Mouse (Mus musculus): Measurements from ENCODE around the gene Cpm. TPM values are rescaled to one million over a fixed set of nuclear protein-coding genes. Genes with fewer than 3 reads are reported as not detected.

Gene Cpm
- total and polyA plus RNA-seq, 3 experiments = 2.8 to 4.0 (median 3.5) TPM

GRCm38 (mm10) chr10:117592306-117593040 is 36.8 kb upstream of the Cpm start:
- intact Hi-C loops (cut with DNase I) = no loop called here
- no peaks in the 10 kb centered on the region for H3K27me3 ChIP-seq (ENCODE audit: control insufficient read depth, insufficient read depth, low read length)
- no peaks in the 10 kb centered on the region for H3K36me3 ChIP-seq (ENCODE audit: control insufficient read depth, insufficient read depth, low read length)
- TF ChIP-seq POLR2A (IDR thresholded peaks at IDR 0.05; ENCODE audit: insufficient read depth, low read depth, low read length) (no peak), EP300 (IDR thresholded peaks at IDR 0.05; ENCODE audit: insufficient read depth, low read depth, low read length) (no peak), CTCF (IDR thresholded peaks at IDR 0.05) (no peak)
- no peak overlapping the region for H3K9ac ChIP-seq (ENCODE audit: low read depth, low read length)
- no peaks in the 10 kb centered on the region for H3K79me2 ChIP-seq (replicated peaks; ENCODE audit: control insufficient read depth, insufficient read depth, low read length)
- 67% methylated on average over 7 of the region's 7 CpGs for WGBS
- H3K4me3 ChIP-seq = no peak overlapping the region
- H3K27ac ChIP-seq = no peak overlapping the region
- no peak for DNase-seq
- no peaks in the 10 kb centered on the region for H3K4me1 ChIP-seq (ENCODE audit: control insufficient read depth, insufficient read depth, low read length)

GRCm38 (mm10) chr10:117593041-117593570 is 36.2 kb upstream of the Cpm start:
- H3K4me1 ChIP-seq (ENCODE audit: control insufficient read depth, insufficient read depth, low read length) = no peaks in the 10 kb centered on the region
- TF ChIP-seq CTCF (IDR thresholded peaks at IDR 0.05) (no peak), EP300 (IDR thresholded peaks at IDR 0.05; ENCODE audit: insufficient read depth, low read depth, low read length) (no peak), POLR2A (IDR thresholded peaks at IDR 0.05; ENCODE audit: insufficient read depth, low read depth, low read length) (no peak)
- no peak overlapping the region for H3K9ac ChIP-seq (ENCODE audit: low read depth, low read length)
- 93% methylated on average over 5 of the region's 5 CpGs for WGBS
- H3K79me2 ChIP-seq (replicated peaks; ENCODE audit: control insufficient read depth, insufficient read depth, low read length) = no peaks in the 10 kb centered on the region
- no peaks in the 10 kb centered on the region for H3K27me3 ChIP-seq (ENCODE audit: control insufficient read depth, insufficient read depth, low read length)
- no peak for DNase-seq
- intact Hi-C loops (cut with DNase I) = no loop called here
- H3K36me3 ChIP-seq (ENCODE audit: control insufficient read depth, insufficient read depth, low read length) = no peaks in the 10 kb centered on the region
- no peak overlapping the region for H3K27ac ChIP-seq
- H3K4me3 ChIP-seq = no peak overlapping the region

DNA sequence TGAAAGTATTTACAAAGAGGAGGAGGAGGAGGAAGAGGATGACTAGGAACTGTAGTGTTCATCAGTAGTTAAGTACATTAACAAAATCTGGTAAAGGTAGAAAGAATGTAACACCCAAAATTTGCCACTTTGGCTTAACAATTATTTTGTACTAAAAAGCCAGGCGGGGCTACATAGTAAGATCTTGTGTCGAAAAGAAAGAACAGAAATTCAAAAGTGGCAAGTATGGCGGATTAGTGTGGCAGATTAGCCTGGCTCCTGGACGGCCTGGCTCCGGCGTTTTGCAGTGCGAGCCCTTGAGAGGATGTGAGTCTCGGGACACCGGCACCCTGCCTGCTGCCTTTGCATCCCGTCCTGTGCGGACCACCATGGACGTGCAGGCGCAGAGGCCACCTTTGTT is 35.4 kb upstream of the Cpm start:
- no peaks in the 10 kb centered on the region for H3K79me2 ChIP-seq (replicated peaks; ENCODE audit: control insufficient read depth, insufficient read depth, low read length)
- H3K4me3 ChIP-seq = no peak overlapping the region
- H3K9ac ChIP-seq (ENCODE audit: low read depth, low read length) = no peak overlapping the region
- WGBS = 91% methylated on average over 13 of the region's 13 CpGs
- no peaks in the 10 kb centered on the region for H3K4me1 ChIP-seq (ENCODE audit: control insufficient read depth, insufficient read depth, low read length)
- no peaks in the 10 kb centered on the region for H3K27me3 ChIP-seq (ENCODE audit: control insufficient read depth, insufficient read depth, low read length)
- no peak overlapping the region for H3K27ac ChIP-seq
- TF ChIP-seq CTCF (IDR thresholded peaks at IDR 0.05) (no peak), EP300 (IDR thresholded peaks at IDR 0.05; ENCODE audit: insufficient read depth, low read depth, low read length) (no peak), POLR2A (IDR thresholded peaks at IDR 0.05; ENCODE audit: insufficient read depth, low read depth, low read length) (no peak)
- intact Hi-C loops (cut with DNase I) = no loop called here
- no peaks in the 10 kb centered on the region for H3K36me3 ChIP-seq (ENCODE audit: control insufficient read depth, insufficient read depth, low read length)
- no peak for DNase-seq

GRCm38 (mm10) chr10:117594291-117594850 is 34.9 kb upstream of the Cpm start:
- DNase-seq = no peak
- Histone ChIP-seq H3K4me1 (ENCODE audit: control insufficient read depth, insufficient read depth, low read length) (no peaks in the 10 kb centered on the region), H3K79me2 (replicated peaks; ENCODE audit: control insufficient read depth, insufficient read depth, low read length) (no peaks in the 10 kb centered on the region), H3K4me3 (no peak overlapping the region), H3K9ac (ENCODE audit: low read depth, low read length) (no peak overlapping the region), H3K27me3 (ENCODE audit: control insufficient read depth, insufficient read depth, low read length) (no peaks in the 10 kb centered on the region), H3K36me3 (ENCODE audit: control insufficient read depth, insufficient read depth, low read length) (no peaks in the 10 kb centered on the region), H3K27ac (no peak overlapping the region)
- intact Hi-C loops (cut with DNase I) = no loop called here
- 87% methylated on average over 17 of the region's 17 CpGs for WGBS
- TF ChIP-seq POLR2A (IDR thresholded peaks at IDR 0.05; ENCODE audit: insufficient read depth, low read depth, low read length) = no peak
- TF ChIP-seq EP300 (IDR thresholded peaks at IDR 0.05; ENCODE audit: insufficient read depth, low read depth, low read length) = no peak
- no peak for TF ChIP-seq CTCF (IDR thresholded peaks at IDR 0.05)

GRCm38 (mm10) chr10:117594913-117595312 is 34.4 kb upstream of the Cpm start:
- intact Hi-C loops (cut with DNase I) = no loop called here
- 82% methylated on average over 13 of the region's 13 CpGs for WGBS
- Histone ChIP-seq H3K27me3 (ENCODE audit: control insufficient read depth, insufficient read depth, low read length) (no peaks in the 10 kb centered on the region), H3K4me1 (ENCODE audit: control insufficient read depth, insufficient read depth, low read length) (no peaks in the 10 kb centered on the region), H3K36me3 (ENCODE audit: control insufficient read depth, insufficient read depth, low read length) (no peaks in the 10 kb centered on the region), H3K79me2 (replicated peaks; ENCODE audit: control insufficient read depth, insufficient read depth, low read length) (no peaks in the 10 kb centered on the region), H3K4me3 (no peak overlapping the region), H3K27ac (no peak overlapping the region), H3K9ac (ENCODE audit: low read depth, low read length) (no peak overlapping the region)
- DNase-seq = no peak
- no peak for TF ChIP-seq POLR2A (IDR thresholded peaks at IDR 0.05; ENCODE audit: insufficient read depth, low read depth, low read length)
- no peak for TF ChIP-seq CTCF (IDR thresholded peaks at IDR 0.05)
- no peak for TF ChIP-seq EP300 (IDR thresholded peaks at IDR 0.05; ENCODE audit: insufficient read depth, low read depth, low read length)

All from heart, adult 2 months (tissue).